Mouse (Mus musculus): Measurements from ENCODE around the gene Sppl3.

Gene Sppl3

GRCm38 (mm10) chr5:115125211-115125871, 114.4 kb downstream of the Sppl3 start:
- DNase-seq (ENCODE audit: low read depth), result peak; percentile 79

GRCm38 (mm10) chr5:115126578-115127312, 115.8 kb downstream of the Sppl3 start:
- peak; percentile 88 for DNase-seq (ENCODE audit: low read depth)

- no peak for DNase-seq (ENCODE audit: low read depth)
Measured at GRCm38 (mm10) chr5:115127421-115128179, 116.7 kb downstream of the Sppl3 start.

GRCm38 (mm10) chr5:115129328-115129727, 118.4 kb downstream of the Sppl3 start:
- no peak for DNase-seq (ENCODE audit: low read depth)

GRCm38 (mm10) chr5:115132465-115132864, 121.5 kb downstream of the Sppl3 start:
- DNase-seq (ENCODE audit: low read depth), result no peak

GRCm38 (mm10) chr5:115133358-115134066, 122.6 kb downstream of the Sppl3 start:
- no peak for DNase-seq (ENCODE audit: low read depth)

- DNase-seq (ENCODE audit: low read depth), result peak; percentile 83
Measured at GRCm38 (mm10) chr5:115134234-115135165, 123.6 kb downstream of the Sppl3 start, which contains the start of gene Unc119b. Gene Unc119b (minus strand): TSS chr5:115134975.

GRCm38 (mm10) chr5:115139124-115139523, 128.2 kb downstream of the Sppl3 start:
- DNase-seq (ENCODE audit: low read depth), result peak; percentile 67

GRCm38 (mm10) chr5:115140726-115141125, 129.8 kb downstream of the Sppl3 start:
- no peak for DNase-seq (ENCODE audit: low read depth)

GRCm38 (mm10) chr5:115142166-115142697, 131.3 kb downstream of the Sppl3 start:
- DNase-seq (ENCODE audit: low read depth), result no peak

- DNase-seq (ENCODE audit: low read depth), result no peak
Measured at GRCm38 (mm10) chr5:115143552-115143951, 132.6 kb downstream of the Sppl3 start.

GRCm38 (mm10) chr5:115144471-115144870, 133.5 kb downstream of the Sppl3 start:
- DNase-seq (ENCODE audit: low read depth), result no peak

- no peak for DNase-seq (ENCODE audit: low read depth)
Measured at GRCm38 (mm10) chr5:115145253-115145968, 134.5 kb downstream of the Sppl3 start.

GRCm38 (mm10) chr5:115145976-115146746, 135.2 kb downstream of the Sppl3 start:
- no peak for DNase-seq (ENCODE audit: low read depth)

- DNase-seq (ENCODE audit: low read depth), result no peak
Measured at GRCm38 (mm10) chr5:115146747-115147130, 135.8 kb downstream of the Sppl3 start.

- DNase-seq (ENCODE audit: low read depth), result no peak
Measured at GRCm38 (mm10) chr5:115147388-115147787, 136.5 kb downstream of the Sppl3 start.

GRCm38 (mm10) chr5:115148378-115148777, 137.4 kb downstream of the Sppl3 start:
- DNase-seq (ENCODE audit: low read depth), result no peak
